In genomic region chr17:49283491-49283890, GRCm38 (mm10) we compare ENCODE assay signal across 16 mouse cellular contexts.
"Had no signal": no experiment of that assay in that cellular context is flagged by ENCODE, and none has a peak within 500 bp of the region (broad histone marks: within the 10 kb centered on the region; RNA-seq: fewer than 3 reads in every experiment).

No protein-coding gene starts in this region.

- H3K36me3 ChIP-seq: neural tube, embryonic 13.5 days; neural tube, embryonic 15.5 days; stomach, embryonic 15.5 days had no signal

- H3K4me1 ChIP-seq: stomach, embryonic 15.5 days had no signal

- H3K27ac ChIP-seq: neural tube, embryonic 13.5 days; neural tube, embryonic 15.5 days; stomach, embryonic 15.5 days; stomach, postnatal 0 days had no signal

- H3K4me3 ChIP-seq: neural tube, embryonic 13.5 days; neural tube, embryonic 15.5 days; stomach, embryonic 15.5 days had no signal

- H3K9ac ChIP-seq: neural tube, embryonic 13.5 days; neural tube, embryonic 15.5 days; stomach, embryonic 15.5 days had no signal

- H3K9me3 ChIP-seq: neural tube, embryonic 15.5 days; stomach, embryonic 15.5 days had no signal

- H3K27me3 ChIP-seq: neural tube, embryonic 13.5 days; neural tube, embryonic 15.5 days; stomach, embryonic 15.5 days had no signal

- H3K4me2 ChIP-seq: neural tube, embryonic 13.5 days; neural tube, embryonic 15.5 days; stomach, embryonic 15.5 days had no signal

- DNase-seq: retina, postnatal 1 day; right cerebral cortex, adult 18-20 months; right cerebral cortex, postnatal 14 days; right cerebral cortex, postnatal 25 days; right cerebral cortex, postnatal 4 days; spleen, adult 18-20 months; thymus, adult 18-20 months; thymus, adult 2 months; thymus, postnatal 14 days; thymus, postnatal 25 days; thymus, postnatal 36 days; thymus, postnatal 4 days had no signal
